Mouse (Mus musculus) forebrain, postnatal 0 days (tissue): Measurements from ENCODE around the gene Disc1. TPM values are rescaled to one million over a fixed set of nuclear protein-coding genes. Genes with fewer than 3 reads are reported as not detected.

Experiments used
- ATAC-seq: fragments of 200-750 bp; cut with Nextera tagmentation; 2 replicates; pipeline ENCODE4 v1.8.0; 2017; ENCODE audit warnings: mild to moderate bottlenecking, moderate library complexity
- DNase-seq: peaks from one replicate; pipeline ENCODE4 v3.0.0-alpha.2; 2015
- H3K27ac ChIP-seq: fragments of 300-500 bp; sonication (generic); 2 replicates; pipeline ENCODE4 v1.5.1; 2014; ENCODE audit warnings: low read depth, mild to moderate bottlenecking, antibody characterized with exemption, low read length, moderate library complexity, mixed read lengths
- H3K27me3 ChIP-seq: fragments of 300-500 bp; sonication (generic); 2 replicates; pipeline ENCODE4 v1.6.1; 2014; ENCODE audit warnings: mild to moderate bottlenecking, low read length, mixed read lengths; ENCODE audit not compliant: insufficient read depth
- H3K36me3 ChIP-seq: fragments of 300-500 bp; sonication (generic); 2 replicates; pipeline ENCODE4 v1.6.1; 2014; ENCODE audit warnings: mild to moderate bottlenecking, moderate library complexity; ENCODE audit not compliant: insufficient read depth
- H3K4me1 ChIP-seq: fragments of 300-500 bp; sonication (generic); 2 replicates; pipeline ENCODE4 v1.6.1; 2014; ENCODE audit warnings: antibody characterized with exemption; ENCODE audit not compliant: insufficient read depth
- H3K4me2 ChIP-seq: fragments of 300-500 bp; sonication (generic); 2 replicates; pipeline ENCODE4 v1.6.1; 2014; ENCODE audit warnings: low read depth, mild to moderate bottlenecking, moderate library complexity
- H3K4me3 ChIP-seq: fragments of 300-500 bp; sonication (generic); 2 replicates; pipeline ENCODE4 v1.5.1; 2014; ENCODE audit warnings: low read depth, low read length, mixed read lengths
- H3K9ac ChIP-seq: fragments of 300-500 bp; sonication (generic); 2 replicates; pipeline ENCODE4 v1.6.1; 2014; ENCODE audit warnings: mild to moderate bottlenecking
- H3K9me3 ChIP-seq: fragments of 300-500 bp; sonication (generic); 2 replicates; pipeline ENCODE4 v1.6.1; 2016; ENCODE audit warnings: low read length
- CTCF ChIP-seq: sonication (generic); IDR thresholded peaks from 2 replicates; pipeline ENCODE4 v1.5.1; 2016; ENCODE audit warnings: antibody characterized with exemption, control low read depth, low read depth
- WGBS: fragments of 180-500 bp; shearing (Covaris S2); extraction: QIAGEN DNeasy Blood & Tissue Kit; methylation state at CpG from one replicate; pipeline ENCODE4 v1.1.7; 2014; 5-methylcytosine and 5-hydroxymethylcytosine counted together
- polyA plus RNA-seq: library from polyadenylated mRNA; unstranded; fragments of >200 nt; fragmentation: Nextera tagmentation; extraction: Ambion mirVana; gene quantifications from 2 replicates; pipeline ENCODE4 v1.2.1, GENCODE M21; 2015
- total RNA-seq: library from RNA; depleted of rRNA; stranded (reverse); fragments of >200 nt; gene quantifications from 2 replicates; pipeline ENCODE4 v1.2.3, GENCODE M21; 2014

Disc1 gene
- total and polyA plus RNA-seq, 2 experiments from 2014 or later = 0.73 to 6.4 TPM

DNA sequence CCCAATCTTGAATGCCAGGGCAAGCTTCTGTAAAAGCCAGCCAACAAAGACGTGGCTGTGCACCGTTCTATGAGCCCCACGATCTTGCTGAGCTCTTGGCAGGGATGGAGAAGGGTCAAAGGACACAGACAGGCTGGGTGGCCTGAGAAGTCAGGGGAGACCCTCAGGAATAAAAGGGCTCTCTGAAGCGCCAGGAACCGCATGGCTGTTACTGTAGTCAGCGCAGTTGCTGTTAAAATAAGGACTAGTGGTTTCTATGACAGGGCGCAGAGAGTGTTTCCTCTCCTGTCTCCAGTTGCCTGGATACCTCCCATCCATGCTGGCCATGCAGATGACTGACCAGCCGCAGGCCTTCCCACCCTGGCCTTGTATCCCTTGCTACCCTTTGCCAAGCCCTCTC, 231.4 kb downstream of the Disc1 start:
- H3K4me3 ChIP-seq = no peak overlapping the region
- 66% methylated on average over 8 of the region's 8 CpGs for WGBS
- H3K9me3 ChIP-seq = no peaks in the 10 kb centered on the region
- no peaks in the 10 kb centered on the region for H3K36me3 ChIP-seq
- no peak overlapping the region for H3K27ac ChIP-seq
- H3K27me3 ChIP-seq = no peaks in the 10 kb centered on the region
- H3K4me2 ChIP-seq = no peak overlapping the region
- H3K4me1 ChIP-seq = no peaks in the 10 kb centered on the region
- ATAC-seq (peak; percentile 74), DNase-seq (peak; percentile 41)
- no peak overlapping the region for H3K9ac ChIP-seq
- no peak for TF ChIP-seq CTCF

DNA sequence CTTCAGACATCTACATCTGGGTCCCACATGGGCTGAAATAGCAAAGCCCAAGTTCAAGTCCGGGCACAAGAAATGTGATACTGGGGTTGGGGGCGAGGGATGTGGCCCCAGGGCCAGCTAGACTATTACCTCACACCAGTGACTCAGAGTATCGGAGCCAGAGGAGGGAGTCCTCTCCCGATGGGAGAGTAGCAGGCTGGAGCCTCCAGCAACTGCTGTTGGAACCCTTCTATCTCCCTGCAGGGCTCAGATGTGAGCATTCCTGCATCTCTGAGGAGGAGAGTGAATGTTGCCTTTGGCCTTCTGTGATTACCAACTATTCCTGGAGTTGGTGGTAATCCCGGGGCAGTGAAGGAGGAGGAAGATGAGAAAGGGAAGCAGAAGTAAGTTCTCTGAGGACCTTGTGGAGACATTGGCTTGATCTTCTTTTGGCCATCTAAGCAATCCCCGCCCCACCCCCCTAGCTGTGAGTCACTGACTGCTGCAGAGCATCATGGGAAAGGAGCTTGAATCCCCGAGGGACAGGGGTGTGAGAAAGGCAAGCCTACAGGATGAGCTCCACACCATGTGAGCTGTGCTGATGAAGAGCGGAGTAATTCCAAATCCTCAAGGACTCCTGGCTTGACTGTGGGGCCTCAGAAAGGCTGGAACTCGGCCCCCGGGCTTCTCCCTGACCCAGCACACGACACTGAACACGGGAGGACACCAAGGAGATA, 232.1 kb downstream of the Disc1 start:
- H3K4me3 ChIP-seq = no peak overlapping the region
- no peak for DNase-seq
- H3K4me1 ChIP-seq = no peaks in the 10 kb centered on the region
- no peak for ATAC-seq
- no peaks in the 10 kb centered on the region for H3K27me3 ChIP-seq
- H3K27ac ChIP-seq = no peak overlapping the region
- no peaks in the 10 kb centered on the region for H3K9me3 ChIP-seq
- 80% methylated on average over 12 of the region's 12 CpGs for WGBS
- no peaks in the 10 kb centered on the region for H3K36me3 ChIP-seq
- no peak overlapping the region for H3K9ac ChIP-seq
- H3K4me2 ChIP-seq = no peak overlapping the region
- no peak for TF ChIP-seq CTCF

GRCm38 (mm10) chr8:125287311-125287710, 233.3 kb downstream of the Disc1 start:
- H3K27me3 ChIP-seq = no peaks in the 10 kb centered on the region
- no peak for DNase-seq
- no peaks in the 10 kb centered on the region for H3K4me1 ChIP-seq
- no peaks in the 10 kb centered on the region for H3K9me3 ChIP-seq
- no peak overlapping the region for H3K4me3 ChIP-seq
- no peak for ATAC-seq
- no peak overlapping the region for H3K4me2 ChIP-seq
- no peak for TF ChIP-seq CTCF
- H3K9ac ChIP-seq = no peak overlapping the region
- H3K27ac ChIP-seq = no peak overlapping the region; the same call in 1 of the 2 replicates
- no peaks in the 10 kb centered on the region for H3K36me3 ChIP-seq
- WGBS = 58% methylated on average over 4 of the region's 4 CpGs

DNA sequence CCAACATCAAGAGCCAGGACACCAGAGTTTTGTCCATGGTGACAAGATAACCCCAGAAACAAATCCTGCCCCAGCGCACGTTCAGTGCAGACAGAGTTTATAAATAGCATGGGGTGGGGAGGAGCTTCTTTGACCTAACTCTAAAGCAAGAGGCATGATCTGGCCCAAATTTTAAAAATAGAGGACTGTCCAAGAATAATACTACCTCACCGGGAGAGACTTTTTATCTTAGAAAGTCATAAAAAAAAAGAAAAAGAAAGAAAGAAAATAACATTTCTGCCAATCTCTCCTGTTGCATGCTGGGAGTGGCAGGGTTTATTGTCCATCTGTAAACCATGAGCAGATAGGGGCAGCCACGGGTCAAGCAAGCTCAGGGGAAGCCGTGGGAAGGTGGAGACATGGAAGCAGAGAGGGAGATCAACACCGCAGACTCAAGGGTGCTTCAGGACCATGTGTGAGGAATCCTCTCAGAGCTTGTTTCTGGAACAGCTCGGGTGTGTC, 233.9 kb downstream of the Disc1 start:
- Histone ChIP-seq H3K9ac (no peak overlapping the region), H3K4me1 (no peaks in the 10 kb centered on the region), H3K36me3 (no peaks in the 10 kb centered on the region), H3K9me3 (no peaks in the 10 kb centered on the region), H3K4me3 (no peak overlapping the region), H3K27me3 (no peaks in the 10 kb centered on the region), H3K4me2 (no peak overlapping the region), H3K27ac (no peak overlapping the region)
- WGBS = 76% methylated on average over 7 of the region's 7 CpGs
- ATAC-seq (no peak), DNase-seq (no peak)
- no peak for TF ChIP-seq CTCF

GRCm38 (mm10) chr8:125291506-125291905, 237.5 kb downstream of the Disc1 start:
- ATAC-seq = no peak
- 59% methylated on average over 10 of the region's 10 CpGs for WGBS

GRCm38 (mm10) chr8:125291932-125292717, 238.1 kb downstream of the Disc1 start:
- Histone ChIP-seq H3K4me3 (no peak overlapping the region), H3K9me3 (no peaks in the 10 kb centered on the region), H3K27ac (no peak overlapping the region), H3K4me2 (no peak overlapping the region), H3K9ac (no peak overlapping the region), H3K36me3 (no peaks in the 10 kb centered on the region), H3K27me3 (no peaks in the 10 kb centered on the region), H3K4me1 (no peaks in the 10 kb centered on the region)
- peak; percentile 38 for TF ChIP-seq CTCF
- ATAC-seq (no peak), DNase-seq (no peak)
- WGBS = 72% methylated on average over 22 of the region's 22 CpGs

More at GRCm38 (mm10) chr8:125291506-125291905, 237.5 kb downstream of the Disc1 start:
- Histone ChIP-seq H3K9ac (no peak overlapping the region), H3K27me3 (no peaks in the 10 kb centered on the region), H3K4me1 (no peaks in the 10 kb centered on the region), H3K36me3 (no peaks in the 10 kb centered on the region), H3K9me3 (no peaks in the 10 kb centered on the region), H3K27ac (no peak overlapping the region), H3K4me3 (no peak overlapping the region), H3K4me2 (no peak overlapping the region)
- no peak for DNase-seq
- no peak for TF ChIP-seq CTCF

DNA sequence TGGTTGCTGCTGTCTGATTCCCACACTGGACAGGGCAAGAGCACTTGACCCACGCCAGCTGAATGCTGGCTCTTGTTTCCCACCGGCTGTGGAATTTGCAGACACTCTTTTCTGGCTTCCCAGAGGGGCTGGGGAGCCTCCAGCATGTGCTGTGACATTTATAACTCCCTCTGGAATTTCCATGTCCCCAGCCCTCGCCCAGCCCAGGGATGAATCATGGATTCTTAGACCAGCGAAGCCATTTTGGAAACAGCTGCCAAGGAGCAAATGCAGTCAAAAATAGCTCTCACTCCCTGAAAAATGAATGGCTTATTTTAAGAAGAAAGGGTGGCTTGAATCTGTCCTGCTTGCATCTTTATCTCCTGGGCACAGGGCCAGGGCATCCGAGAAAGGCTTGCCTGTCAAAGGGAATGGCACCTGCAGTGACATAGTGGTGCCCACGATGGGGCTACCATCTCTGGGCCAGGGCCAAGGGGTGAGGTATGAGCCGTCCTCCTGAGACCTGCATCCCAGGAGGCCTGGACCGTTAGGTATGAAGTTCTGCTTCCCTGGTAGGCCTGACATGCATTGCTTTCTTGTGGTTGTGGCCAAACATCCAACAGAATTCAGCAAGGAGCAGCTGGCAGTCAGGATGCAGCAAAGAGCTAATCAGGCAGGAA, 239.1 kb downstream of the Disc1 start:
- peak; percentile 69 for ATAC-seq
- H3K27me3 ChIP-seq = no peaks in the 10 kb centered on the region
- H3K4me1 ChIP-seq = no peaks in the 10 kb centered on the region
- H3K9me3 ChIP-seq = no peaks in the 10 kb centered on the region
- DNase-seq = peak; percentile 47
- peak overlapping the region; percentile 57 for H3K27ac ChIP-seq
- H3K9ac ChIP-seq = no peak overlapping the region
- H3K36me3 ChIP-seq = no peaks in the 10 kb centered on the region
- 36% methylated on average over 8 of the region's 8 CpGs for WGBS
- TF ChIP-seq CTCF = no peak
- H3K4me2 ChIP-seq = no peak overlapping the region
- H3K4me3 ChIP-seq = no peak overlapping the region
